Mouse (Mus musculus) heart, embryonic 16.5 days (tissue): ENCODE data around the gene C7. TPM values are rescaled to one million over a fixed set of nuclear protein-coding genes. Genes with fewer than 3 reads are reported as not detected.

Source experiments
- ATAC-seq: fragments of 200-750 bp; cut with Nextera tagmentation; replicated peaks from 2 replicates; pipeline ENCODE4 v1.8.0; 2017; ENCODE audit warnings: moderate number of reproducible peaks; ENCODE audit not compliant: insufficient read depth, low FRiP score; ENCODE audit errors: extremely low read depth
- H3K27ac ChIP-seq: fragments of 300-500 bp; sonication (generic); 2 replicates; pipeline ENCODE4 v1.5.1; 2014; ENCODE audit warnings: mild to moderate bottlenecking, low read length, control low read depth, moderate library complexity
- H3K27me3 ChIP-seq: fragments of 300-500 bp; sonication (generic); 2 replicates; pipeline ENCODE4 v1.6.1; 2014; ENCODE audit warnings: low read length, mixed read lengths; ENCODE audit not compliant: control insufficient read depth, insufficient read depth
- H3K36me3 ChIP-seq: fragments of 300-500 bp; sonication (generic); 2 replicates; pipeline ENCODE4 v1.6.1; 2014; ENCODE audit not compliant: control insufficient read depth, insufficient read depth
- H3K4me1 ChIP-seq: fragments of 300-500 bp; sonication (generic); 2 replicates; pipeline ENCODE4 v1.6.1; 2014; ENCODE audit warnings: low read length, mixed read lengths; ENCODE audit not compliant: control insufficient read depth, insufficient read depth
- H3K4me2 ChIP-seq: fragments of 300-500 bp; sonication (generic); 2 replicates; pipeline ENCODE4 v1.6.1; 2014; ENCODE audit warnings: low read depth, mild to moderate bottlenecking, control low read depth, low read length
- H3K4me3 ChIP-seq: fragments of 300-500 bp; sonication (generic); 2 replicates; pipeline ENCODE4 v1.5.1; 2014; ENCODE audit warnings: mild to moderate bottlenecking, control low read depth, low read length
- H3K9ac ChIP-seq: fragments of 300-500 bp; sonication (generic); 2 replicates; pipeline ENCODE4 v1.6.1; 2014; ENCODE audit warnings: low read length, control low read depth
- H3K9me3 ChIP-seq: fragments of 300-500 bp; sonication (generic); replicated peaks from 2 replicates; pipeline ENCODE4 v1.6.1; 2016; ENCODE audit warnings: low read length; ENCODE audit not compliant: control insufficient read depth
- WGBS: fragments of 180-500 bp; shearing (Covaris S2); extraction: QIAGEN DNeasy Blood & Tissue Kit; methylation state at CpG from one replicate; pipeline ENCODE4 v1.1.7; 2014; 5-methylcytosine and 5-hydroxymethylcytosine counted together
- polyA plus RNA-seq: library from polyadenylated mRNA; unstranded; fragments of >200 nt; fragmentation: Nextera tagmentation; extraction: Ambion mirVana; gene quantifications from 2 replicates; pipeline ENCODE4 v1.2.1, GENCODE M21; 2015

Gene C7
- polyA plus RNA-seq, 1 experiment from 2014 or later: 0.11 TPM

DNA sequence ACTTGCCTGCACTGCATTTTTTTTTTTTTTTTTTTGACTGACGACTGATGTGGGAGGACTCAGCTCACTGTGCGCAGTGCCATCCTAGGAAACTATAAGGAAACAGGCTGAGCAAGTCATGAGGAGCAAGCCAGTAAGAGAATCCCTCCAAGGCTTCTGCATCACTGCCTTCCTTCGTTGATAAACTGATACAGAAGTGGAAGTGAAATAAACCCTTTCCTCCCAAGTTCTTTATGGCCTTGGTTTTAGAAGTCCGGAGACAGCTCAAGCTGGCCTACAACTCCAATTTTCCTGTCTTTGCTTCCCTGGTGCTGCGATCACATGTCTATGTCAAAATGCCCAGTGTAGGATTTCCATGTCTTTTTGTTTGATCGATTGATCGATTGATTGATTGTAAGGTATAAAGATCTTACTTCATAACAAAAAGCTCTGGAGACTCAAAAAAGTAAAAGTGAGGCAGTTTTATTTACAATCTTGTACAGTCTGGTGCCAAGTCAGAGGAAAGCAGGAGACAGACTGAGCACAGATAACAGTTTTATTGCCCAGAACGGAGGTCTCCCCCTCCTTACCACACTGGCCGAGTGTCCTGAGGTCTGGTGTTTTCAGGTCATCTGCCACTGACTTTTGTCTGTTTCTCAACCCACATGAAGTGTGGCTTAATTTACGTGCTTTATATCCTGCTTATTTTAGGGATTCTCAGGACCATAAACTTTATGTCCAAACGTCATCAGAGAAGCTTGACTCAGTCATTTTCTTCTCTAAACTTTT, 32.2 kb upstream of the C7 start:
- peaks cover 3% of the 10 kb centered on the region; the same call in 1 of the 2 replicates for H3K9me3 ChIP-seq
- 84% methylated on average over 11 of the region's 11 CpGs for WGBS
- no peak overlapping the region for H3K4me3 ChIP-seq

DNA sequence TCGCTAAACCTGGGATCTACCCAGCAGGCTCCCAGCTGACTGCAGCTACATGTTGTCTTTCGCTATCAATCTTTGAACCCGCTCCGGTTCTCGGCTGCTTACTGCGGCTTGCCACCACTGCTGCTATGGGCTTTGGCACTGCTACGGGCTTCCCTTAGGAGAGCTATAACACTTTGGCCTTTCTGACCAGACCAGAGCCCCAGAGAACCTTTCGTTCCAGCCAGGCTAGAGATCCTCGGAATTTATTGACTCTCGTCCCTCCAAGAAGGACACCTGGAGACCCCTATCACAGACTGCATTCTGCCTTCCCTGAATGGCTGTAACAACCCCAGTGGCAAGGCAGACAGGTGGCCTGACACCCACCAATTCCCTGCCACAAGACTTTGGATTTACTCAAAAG, 26.6 kb upstream of the C7 start:
- 87% methylated on average over 10 of the region's 10 CpGs for WGBS
- Histone ChIP-seq H3K4me3 (no peak overlapping the region), H3K27me3 (no peaks in the 10 kb centered on the region), H3K27ac (no peak overlapping the region), H3K9me3 (peaks cover 2% of the 10 kb centered on the region; the same call in 1 of the 2 replicates), H3K9ac (no peak overlapping the region), H3K36me3 (no peaks in the 10 kb centered on the region), H3K4me1 (no peaks in the 10 kb centered on the region), H3K4me2 (no peak overlapping the region)
- no peak for ATAC-seq

More for the DNA sequence above, 32.2 kb upstream of the C7 start:
- Histone ChIP-seq H3K4me1 (no peaks in the 10 kb centered on the region), H3K9ac (no peak overlapping the region), H3K36me3 (no peaks in the 10 kb centered on the region; the same call in 1 of the 2 replicates), H3K4me2 (no peak overlapping the region), H3K27ac (no peak overlapping the region), H3K27me3 (no peaks in the 10 kb centered on the region)
- no peak for ATAC-seq

DNA sequence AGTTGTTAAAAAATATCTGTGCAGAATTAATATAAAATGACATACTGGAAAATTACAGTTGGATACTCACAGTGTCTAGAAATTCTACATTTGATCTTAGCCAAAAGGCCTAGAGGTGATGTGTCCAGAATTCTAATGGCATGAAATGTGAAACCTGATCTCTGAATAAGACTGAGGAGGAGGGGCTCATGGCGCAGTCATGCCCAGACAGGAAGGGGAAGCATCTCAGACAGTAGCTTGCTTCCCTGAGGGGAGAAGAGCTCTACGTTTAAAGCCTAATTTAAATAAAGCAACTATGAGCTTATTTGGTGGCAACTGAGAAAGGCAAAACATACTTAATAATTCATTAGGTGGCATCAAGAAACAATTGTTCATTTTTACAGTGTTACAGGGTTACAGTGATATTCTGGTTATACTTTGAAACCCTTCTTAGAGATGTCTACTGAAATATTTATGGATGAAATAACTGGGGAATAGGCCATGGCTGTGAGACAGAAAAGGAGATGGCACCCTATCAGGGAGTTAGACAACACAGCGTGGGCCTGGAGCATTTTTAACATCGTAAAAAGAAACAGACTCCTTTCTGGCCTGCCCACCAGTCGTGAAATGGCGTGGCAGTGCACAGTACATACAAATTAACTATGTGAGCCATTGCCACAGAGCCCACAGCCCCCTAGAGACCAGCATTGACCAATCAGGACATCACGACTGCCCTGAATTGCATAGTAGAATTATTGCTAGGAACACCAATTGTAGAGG, 25.5 kb upstream of the C7 start:
- H3K9me3 ChIP-seq: no peaks in the 10 kb centered on the region
- no peak overlapping the region for H3K4me3 ChIP-seq
- no peak for ATAC-seq
- H3K9ac ChIP-seq: no peak overlapping the region
- H3K27ac ChIP-seq: no peak overlapping the region
- no peak overlapping the region for H3K4me2 ChIP-seq
- WGBS: 67% methylated on average over 7 of the region's 7 CpGs
- no peaks in the 10 kb centered on the region for H3K36me3 ChIP-seq
- H3K4me1 ChIP-seq: no peaks in the 10 kb centered on the region
- no peaks in the 10 kb centered on the region for H3K27me3 ChIP-seq

- H3K9ac ChIP-seq: no peak overlapping the region
- no peak overlapping the region for H3K4me2 ChIP-seq
- H3K27me3 ChIP-seq: no peaks in the 10 kb centered on the region
- ATAC-seq: no peak
- H3K9me3 ChIP-seq: no peaks in the 10 kb centered on the region
- no peak overlapping the region for H3K27ac ChIP-seq
- H3K36me3 ChIP-seq: no peaks in the 10 kb centered on the region
- WGBS: 0% methylated on average over 2 of the region's 2 CpGs
- no peaks in the 10 kb centered on the region for H3K4me1 ChIP-seq
- no peak overlapping the region for H3K4me3 ChIP-seq
Observed at GRCm38 (mm10) chr15:5086162-5086561, 22.6 kb upstream of the C7 start.

DNA sequence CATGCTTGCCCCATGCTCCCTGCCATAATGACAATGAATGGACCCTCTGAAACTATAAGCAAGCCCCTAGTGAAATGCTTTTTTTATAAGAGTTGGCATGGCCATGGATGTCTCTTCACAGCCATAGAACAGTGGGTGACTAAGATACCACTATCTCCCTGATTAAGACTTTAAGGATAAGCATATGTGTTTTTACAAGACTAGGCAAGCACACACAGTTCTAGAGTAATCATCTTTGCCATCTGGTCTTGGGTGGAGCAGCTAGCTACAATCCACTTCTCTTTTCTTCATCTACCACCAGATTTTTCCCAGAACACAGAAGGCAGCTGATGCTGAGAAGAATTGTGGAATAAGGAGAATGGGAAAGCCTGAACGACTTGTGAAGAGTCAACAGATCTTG, 17.7 kb upstream of the C7 start:
- Histone ChIP-seq H3K27me3 (no peaks in the 10 kb centered on the region), H3K4me2 (no peak overlapping the region), H3K4me1 (no peaks in the 10 kb centered on the region), H3K9me3 (no peaks in the 10 kb centered on the region), H3K4me3 (no peak overlapping the region), H3K9ac (no peak overlapping the region), H3K27ac (no peak overlapping the region), H3K36me3 (no peaks in the 10 kb centered on the region)
- WGBS: 61% methylated on average over 1 of the region's 1 CpGs
- no peak for ATAC-seq

DNA sequence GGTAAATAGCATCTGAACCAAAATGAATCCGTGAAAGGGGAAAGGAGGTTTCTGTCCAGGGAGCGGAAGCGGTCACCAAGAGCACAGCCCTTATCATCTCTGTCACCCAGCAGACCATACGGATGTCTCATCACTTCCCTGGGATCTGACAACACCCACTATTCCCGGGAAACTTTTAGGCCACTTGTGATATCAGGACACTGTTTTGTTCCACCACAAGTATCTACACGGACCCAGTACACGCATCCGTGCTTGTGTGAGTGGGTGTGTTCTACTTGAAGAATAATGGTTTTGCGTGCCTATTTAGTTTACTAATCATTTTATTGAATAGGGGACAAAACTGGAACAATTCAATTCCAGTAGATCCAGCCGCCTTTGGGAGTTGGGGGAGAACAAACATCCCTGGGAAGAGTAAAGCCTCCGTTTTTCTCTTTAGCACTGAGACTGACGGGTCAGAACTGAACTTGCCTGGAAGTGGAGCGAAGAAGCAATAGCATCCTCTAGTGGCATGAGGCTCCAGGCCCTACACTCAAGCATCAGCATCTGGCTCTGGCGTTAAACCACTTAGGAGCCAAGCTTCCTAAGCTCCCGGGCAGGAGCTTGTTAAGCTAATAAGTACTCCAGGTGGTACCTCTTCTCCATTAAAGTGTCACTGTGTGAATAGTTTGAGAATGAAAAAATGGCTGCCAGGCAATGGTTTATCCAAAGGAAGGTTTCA, 5.4 kb upstream of the C7 start:
- no peak; the same call in 1 of the 2 replicates for ATAC-seq
- 25% methylated on average over 15 of the region's 15 CpGs for WGBS
- H3K27ac ChIP-seq: no peak overlapping the region
- no peaks in the 10 kb centered on the region for H3K9me3 ChIP-seq
- H3K4me3 ChIP-seq: no peak overlapping the region
- no peak overlapping the region for H3K9ac ChIP-seq
- H3K4me1 ChIP-seq: 0 out of 2 replicates have a peak, but pooled peaks cover 3% of the 10 kb centered on the region
- H3K27me3 ChIP-seq: no peaks in the 10 kb centered on the region
- H3K4me2 ChIP-seq: peak overlapping the region; percentile 22
- no peaks in the 10 kb centered on the region for H3K36me3 ChIP-seq

GRCm38 (mm10) chr15:5045560-5046284, 17.8 kb downstream of the C7 start:
- Histone ChIP-seq H3K9ac (no peak overlapping the region), H3K4me3 (no peak overlapping the region), H3K4me2 (peak overlapping the region; percentile 19), H3K4me1 (no peaks in the 10 kb centered on the region), H3K27me3 (no peaks in the 10 kb centered on the region), H3K27ac (no peak overlapping the region), H3K36me3 (no peaks in the 10 kb centered on the region), H3K9me3 (no peaks in the 10 kb centered on the region)
- WGBS: 29% methylated on average over 11 of the region's 11 CpGs
- ATAC-seq: peak; percentile 52; the same call in 1 of the 2 replicates

DNA sequence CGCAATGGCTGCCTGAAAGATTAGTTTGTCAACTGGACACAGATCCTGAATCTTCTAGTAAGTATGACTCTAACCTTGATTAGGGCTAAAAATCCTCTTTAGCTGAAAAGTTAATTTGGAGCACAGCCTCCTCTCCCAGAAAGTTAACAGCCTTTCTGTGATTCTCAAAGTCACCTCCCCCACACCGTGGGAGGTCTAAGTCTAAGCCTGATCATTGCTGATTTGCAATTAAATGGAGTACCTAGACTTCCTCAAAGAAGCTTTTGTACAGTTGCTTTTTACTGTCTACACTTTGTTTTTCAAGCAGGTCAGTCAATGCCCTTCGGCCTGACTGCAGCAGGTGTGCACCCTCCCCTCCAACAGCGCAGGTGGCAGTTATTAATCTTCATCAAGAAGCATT, 34.3 kb downstream of the C7 start:
- Histone ChIP-seq H3K27me3 (no peaks in the 10 kb centered on the region), H3K9ac (no peak overlapping the region), H3K4me3 (no peak overlapping the region), H3K27ac (no peak overlapping the region), H3K4me1 (no peaks in the 10 kb centered on the region), H3K36me3 (no peaks in the 10 kb centered on the region), H3K9me3 (no peaks in the 10 kb centered on the region), H3K4me2 (no peak overlapping the region)
- 88% methylated on average over 4 of the region's 4 CpGs for WGBS
- ATAC-seq: no peak
